Mouse (Mus musculus): ENCODE data around the gene Sh3d21. TPM values are rescaled to one million over a fixed set of nuclear protein-coding genes. Genes with fewer than 3 reads are reported as not detected.

Sh3d21 gene
- polyA plus RNA-seq, 1 experiment from 2014 or later: 2.3 TPM

DNA sequence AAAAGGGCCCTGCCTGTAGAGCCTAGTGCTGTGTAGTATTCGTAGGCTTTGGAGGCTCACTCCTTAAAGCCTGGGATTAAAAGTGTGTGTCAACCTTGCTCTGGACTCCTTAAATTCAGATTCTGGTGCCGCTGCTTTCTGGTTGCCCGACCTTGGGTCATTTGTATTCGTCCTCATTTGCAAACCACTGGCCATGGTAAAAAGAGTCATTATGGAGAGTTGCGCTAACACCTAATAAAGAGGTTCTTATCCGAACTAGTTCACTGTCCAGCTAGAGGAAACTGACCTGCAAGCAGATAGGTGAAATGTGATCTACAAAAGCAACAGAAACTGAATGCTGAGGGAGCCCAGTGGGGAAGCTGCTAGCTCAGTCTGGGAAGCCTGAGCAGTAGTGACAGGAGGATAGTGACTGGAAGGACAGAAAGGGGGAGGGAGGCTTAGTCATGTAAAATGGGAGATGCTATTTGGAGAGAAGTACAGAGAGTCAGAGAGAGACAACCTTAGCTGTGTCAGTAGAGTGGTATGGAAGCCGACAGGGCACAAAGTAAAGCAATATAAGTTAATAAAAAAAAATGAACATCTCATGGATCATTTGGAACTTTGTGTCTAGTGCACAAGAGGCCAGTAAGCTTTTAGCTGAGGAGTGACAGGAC lies 58.0 kb downstream of the Sh3d21 start:
- no peak for ATAC-seq (replicated peaks; ENCODE audit: low FRiP score)
- 67% methylated on average over 7 of the region's 7 CpGs for WGBS
- no peak overlapping the region for H3K9ac ChIP-seq (ENCODE audit: low read depth, low read length)
- H3K4me2 ChIP-seq: peak overlapping the region; percentile 98
- no peaks in the 10 kb centered on the region for H3K36me3 ChIP-seq (ENCODE audit: control insufficient read depth, insufficient read depth, low read length)
- H3K27ac ChIP-seq (ENCODE audit: low read depth, low read length): no peak overlapping the region
- DNase-seq (ENCODE audit: low spot score): no peak
- peaks cover 62% of the 10 kb centered on the region for H3K4me1 ChIP-seq (replicated peaks; ENCODE audit: control insufficient read depth, insufficient read depth, low read length)
- H3K9me3 ChIP-seq (ENCODE audit: control insufficient read depth, low read length): no peaks in the 10 kb centered on the region
- no peaks in the 10 kb centered on the region for H3K27me3 ChIP-seq (replicated peaks; ENCODE audit: control insufficient read depth, insufficient read depth, low read length)
- peak overlapping the region; percentile 88 for H3K4me3 ChIP-seq (ENCODE audit: low read depth, low read length)

DNA sequence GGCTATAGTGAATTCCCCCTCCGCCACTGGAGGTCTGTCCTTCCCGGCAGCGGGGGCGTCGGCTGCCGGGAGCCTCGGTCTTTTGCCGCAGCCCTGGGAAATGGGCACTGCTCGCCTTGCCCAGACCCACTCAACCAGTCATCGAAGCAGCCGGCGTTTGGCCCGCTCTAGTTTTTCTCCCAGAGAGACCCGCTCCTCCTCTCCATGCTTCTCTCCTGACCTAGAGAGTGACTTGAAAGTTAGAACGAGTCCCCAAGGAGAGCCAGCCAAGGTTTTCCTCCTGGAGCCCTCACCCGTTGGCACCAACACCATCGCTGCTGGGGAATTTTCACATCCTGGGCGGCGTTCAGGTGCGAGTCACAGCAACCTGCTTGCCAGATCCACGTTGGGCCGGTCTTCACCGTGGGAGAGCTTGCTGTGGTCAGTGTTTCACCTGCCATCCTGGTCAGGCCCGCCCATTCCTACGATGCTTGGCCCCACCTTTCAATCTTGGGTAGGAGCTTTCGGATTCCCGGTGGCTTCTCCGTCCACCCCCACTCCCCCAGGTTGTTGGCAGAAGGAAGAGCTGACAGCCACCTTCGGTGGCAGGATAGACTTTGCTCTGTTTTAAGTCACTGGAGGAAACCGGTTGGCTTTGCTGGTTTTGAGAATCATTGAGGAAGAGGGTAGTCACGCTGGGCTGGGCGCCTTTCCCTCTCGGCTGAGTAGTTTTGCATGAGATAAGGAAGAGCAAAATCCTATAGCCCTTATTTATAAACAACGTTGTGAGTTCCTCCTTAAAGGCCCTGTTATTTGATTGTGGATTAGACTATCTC lies 58.8 kb downstream of the Sh3d21 start:
- ATAC-seq (replicated peaks; ENCODE audit: low FRiP score) (0 out of 2 replicates have a peak, but pooled peaks have one; percentile 1), DNase-seq (ENCODE audit: low spot score) (no peak)
- WGBS: 2% methylated on average over 34 of the region's 34 CpGs

GRCm38 (mm10) chr4:126103590-126104068 lies 59.7 kb downstream of the Sh3d21 start, which contains the start of gene Stk40:
Stk40 (plus strand) TSS chr4:126103957.
- ATAC-seq (replicated peaks; ENCODE audit: low FRiP score) (peak; percentile 90), DNase-seq (ENCODE audit: low spot score) (peak; percentile 96)
- Histone ChIP-seq H3K36me3 (ENCODE audit: control insufficient read depth, insufficient read depth, low read length) (0 out of 2 replicates have a peak, but pooled peaks cover 3% of the 10 kb centered on the region), H3K9ac (ENCODE audit: low read depth, low read length) (peak within 1 kb of the TSS; percentile 84), H3K27me3 (replicated peaks; ENCODE audit: control insufficient read depth, insufficient read depth, low read length) (no peaks in the 10 kb centered on the region), H3K4me1 (replicated peaks; ENCODE audit: control insufficient read depth, insufficient read depth, low read length) (peaks cover 64% of the 10 kb centered on the region), H3K4me3 (ENCODE audit: low read depth, low read length) (peak within 1 kb of the TSS; percentile 88), H3K9me3 (ENCODE audit: control insufficient read depth, low read length) (no peaks in the 10 kb centered on the region), H3K27ac (ENCODE audit: low read depth, low read length) (peak within 1 kb of the TSS; percentile 98), H3K4me2 (peak within 1 kb of the TSS; percentile 98)
- WGBS: under 1% methylated on average over 34 of the region's 34 CpGs

More for the DNA sequence above, 58.8 kb downstream of the Sh3d21 start:
- no peaks in the 10 kb centered on the region for H3K36me3 ChIP-seq (ENCODE audit: control insufficient read depth, insufficient read depth, low read length)
- peak overlapping the region; percentile 98 for H3K4me2 ChIP-seq
- H3K4me1 ChIP-seq (replicated peaks; ENCODE audit: control insufficient read depth, insufficient read depth, low read length): peaks cover 62% of the 10 kb centered on the region
- no peaks in the 10 kb centered on the region for H3K27me3 ChIP-seq (replicated peaks; ENCODE audit: control insufficient read depth, insufficient read depth, low read length)
- peak overlapping the region; percentile 88 for H3K4me3 ChIP-seq (ENCODE audit: low read depth, low read length)
- H3K9ac ChIP-seq (ENCODE audit: low read depth, low read length): peak overlapping the region; percentile 84
- no peaks in the 10 kb centered on the region for H3K9me3 ChIP-seq (ENCODE audit: control insufficient read depth, low read length)
- 0 out of 2 replicates have a peak overlapping the region, but pooled peaks have one; percentile 42 for H3K27ac ChIP-seq (ENCODE audit: low read depth, low read length)

DNA sequence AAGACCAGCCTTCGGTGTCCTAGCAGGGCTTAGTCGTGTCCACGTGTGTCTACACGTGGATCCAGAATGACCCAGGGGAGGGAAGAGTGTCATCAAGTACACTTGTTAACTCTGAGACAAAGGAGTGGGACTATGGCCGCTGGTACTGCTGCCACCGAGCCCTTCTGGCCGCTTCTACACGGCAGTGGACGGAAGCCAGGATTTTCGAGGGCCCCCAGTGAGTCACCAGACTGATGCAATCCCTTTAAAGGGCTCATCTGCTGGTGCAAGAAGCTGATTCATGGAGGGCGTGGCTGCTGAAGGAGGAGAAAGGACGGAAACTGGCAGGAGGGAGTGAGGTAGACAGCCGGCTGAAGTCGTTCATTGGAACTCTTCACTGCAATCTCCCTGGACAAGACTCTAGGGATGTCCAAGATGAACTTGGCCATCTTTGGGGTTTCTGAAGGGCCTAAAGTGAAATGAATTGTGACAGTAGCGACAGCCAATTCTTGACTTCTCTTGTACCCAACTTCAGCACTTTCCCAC lies 60.2 kb downstream of the Sh3d21 start:
- WGBS: under 1% methylated on average over 15 of the region's 15 CpGs
- ATAC-seq (replicated peaks; ENCODE audit: low FRiP score) (peak; percentile 78), DNase-seq (ENCODE audit: low spot score) (peak; percentile 78)
- Histone ChIP-seq H3K9me3 (ENCODE audit: control insufficient read depth, low read length) (no peaks in the 10 kb centered on the region), H3K4me2 (peak overlapping the region; percentile 98), H3K27ac (ENCODE audit: low read depth, low read length) (peak overlapping the region; percentile 98), H3K27me3 (replicated peaks; ENCODE audit: control insufficient read depth, insufficient read depth, low read length) (no peaks in the 10 kb centered on the region), H3K4me1 (replicated peaks; ENCODE audit: control insufficient read depth, insufficient read depth, low read length) (peaks cover 61% of the 10 kb centered on the region), H3K36me3 (ENCODE audit: control insufficient read depth, insufficient read depth, low read length) (0 out of 2 replicates have a peak, but pooled peaks cover 3% of the 10 kb centered on the region), H3K4me3 (ENCODE audit: low read depth, low read length) (peak overlapping the region; percentile 88), H3K9ac (ENCODE audit: low read depth, low read length) (peak overlapping the region; percentile 73)

DNA sequence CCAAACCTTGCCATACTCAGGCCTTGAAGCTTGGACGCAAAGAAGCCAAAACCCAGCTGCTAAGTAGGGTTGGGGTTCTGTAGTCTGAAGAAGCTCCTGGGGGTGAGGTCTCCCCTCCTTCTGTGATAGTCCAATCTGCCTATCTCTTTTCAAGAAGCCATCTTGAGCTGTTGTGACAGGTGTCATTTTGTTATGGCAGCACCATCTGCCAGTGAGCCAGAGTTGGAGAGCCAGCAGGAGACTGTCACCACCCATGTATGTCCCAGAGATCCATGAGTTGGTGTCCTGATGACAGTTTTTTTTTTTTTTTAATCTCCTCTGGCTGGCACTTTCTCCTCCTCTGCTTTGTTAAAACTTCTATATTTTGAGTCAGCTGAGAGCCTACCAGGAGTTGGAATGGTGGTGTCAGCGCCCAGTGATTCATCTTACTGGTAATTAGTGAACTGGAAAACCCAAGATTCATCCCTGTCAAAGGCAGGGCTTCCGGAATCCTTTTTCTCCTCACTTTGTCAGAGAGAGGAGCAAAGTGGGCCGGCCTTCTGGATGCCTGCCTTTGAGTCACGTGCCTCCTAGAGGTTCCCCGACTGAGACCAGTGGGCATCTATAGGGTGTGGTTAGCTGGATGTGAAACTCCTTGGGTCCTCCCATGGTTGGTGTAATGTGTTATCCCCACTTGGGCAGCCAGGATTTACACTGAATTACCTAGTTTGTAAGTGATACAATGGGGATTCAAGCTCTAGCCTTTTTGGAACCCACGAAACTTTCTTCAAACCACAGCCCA lies 61.0 kb downstream of the Sh3d21 start:
- ATAC-seq (replicated peaks; ENCODE audit: low FRiP score): peak; percentile 40; the same call in 1 of the 2 replicates
- peaks cover 55% of the 10 kb centered on the region for H3K4me1 ChIP-seq (replicated peaks; ENCODE audit: control insufficient read depth, insufficient read depth, low read length)
- WGBS: 39% methylated on average over 7 of the region's 7 CpGs

DNA sequence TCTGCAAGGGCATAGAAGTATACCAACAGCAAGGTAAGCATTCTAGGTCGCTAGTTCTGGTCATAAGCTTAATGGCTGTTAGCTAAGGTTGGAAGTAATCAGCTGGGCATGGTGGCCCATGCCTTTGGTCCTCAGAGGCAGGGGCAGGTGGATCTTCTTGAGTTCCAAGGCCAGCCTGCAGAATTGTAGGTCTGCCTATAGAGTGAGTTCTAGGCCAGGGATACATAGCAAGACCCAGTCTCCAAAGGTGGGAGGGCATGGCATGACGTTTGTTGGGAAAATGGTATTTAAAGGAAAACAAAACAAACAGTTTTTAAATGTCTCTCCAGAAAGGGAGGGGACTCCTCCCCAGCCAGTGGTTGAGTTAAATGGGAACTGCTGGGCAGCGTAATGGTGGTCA lies 62.5 kb downstream of the Sh3d21 start:
- no peak for DNase-seq (ENCODE audit: low spot score)
- WGBS: 85% methylated on average over 3 of the region's 3 CpGs
- Histone ChIP-seq H3K9ac (ENCODE audit: low read depth, low read length) (no peak overlapping the region), H3K4me2 (no peak overlapping the region), H3K4me3 (ENCODE audit: low read depth, low read length) (no peak overlapping the region), H3K27ac (ENCODE audit: low read depth, low read length) (peak overlapping the region; percentile 45; the same call in 1 of the 2 replicates), H3K27me3 (replicated peaks; ENCODE audit: control insufficient read depth, insufficient read depth, low read length) (no peaks in the 10 kb centered on the region), H3K9me3 (ENCODE audit: control insufficient read depth, low read length) (no peaks in the 10 kb centered on the region), H3K4me1 (replicated peaks; ENCODE audit: control insufficient read depth, insufficient read depth, low read length) (peaks cover 55% of the 10 kb centered on the region), H3K36me3 (ENCODE audit: control insufficient read depth, insufficient read depth, low read length) (0 out of 2 replicates have a peak, but pooled peaks cover 3% of the 10 kb centered on the region)
- ATAC-seq (replicated peaks; ENCODE audit: low FRiP score): no peak

More for the DNA sequence above, 61.0 kb downstream of the Sh3d21 start:
- peak overlapping the region; percentile 98 for H3K27ac ChIP-seq (ENCODE audit: low read depth, low read length)
- no peak for DNase-seq (ENCODE audit: low spot score)
- no peaks in the 10 kb centered on the region for H3K9me3 ChIP-seq (ENCODE audit: control insufficient read depth, low read length)
- 0 out of 2 replicates have a peak, but pooled peaks cover 3% of the 10 kb centered on the region for H3K36me3 ChIP-seq (ENCODE audit: control insufficient read depth, insufficient read depth, low read length)
- peak overlapping the region; percentile 88 for H3K4me3 ChIP-seq (ENCODE audit: low read depth, low read length)
- H3K9ac ChIP-seq (ENCODE audit: low read depth, low read length): peak overlapping the region; percentile 73
- H3K27me3 ChIP-seq (replicated peaks; ENCODE audit: control insufficient read depth, insufficient read depth, low read length): no peaks in the 10 kb centered on the region
- peak overlapping the region; percentile 98 for H3K4me2 ChIP-seq

Measured in liver, embryonic 11.5 days (tissue).